Mouse (Mus musculus) thymus, postnatal 10 days (tissue): ENCODE results near the gene Tmem178b.

Experiments
- DNase-seq, 2 experiments: peaks; one replicate each; pipeline ENCODE4 v3.0.0; 2021; ENCODE audit warnings: low spot score in 2 of 2

Tmem178b gene

GRCm38 (mm10) chr6:40161381-40161780 is 288.3 kb downstream of the Tmem178b start:
- DNase-seq, result no peak

DNA sequence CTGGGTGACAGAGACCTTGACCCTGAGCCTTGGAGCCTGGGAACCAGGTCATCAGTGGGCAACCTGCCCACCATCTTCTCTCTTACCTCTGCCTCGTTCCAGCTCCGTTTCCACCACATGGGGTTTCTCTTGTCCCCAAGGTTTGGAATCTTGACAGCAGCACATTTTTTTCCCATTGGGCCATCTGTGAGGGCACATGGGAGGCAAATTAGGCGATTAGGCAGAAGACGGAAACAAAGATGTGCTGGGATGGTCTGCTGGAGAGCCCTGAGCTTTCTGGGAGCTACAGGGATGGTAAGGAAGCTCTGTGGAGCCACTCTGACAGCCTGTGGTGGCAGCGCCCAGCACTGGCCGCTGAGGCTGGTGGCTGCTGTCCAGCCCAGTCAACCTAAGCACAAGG is 300.5 kb downstream of the Tmem178b start:
- no peak for DNase-seq

DNA sequence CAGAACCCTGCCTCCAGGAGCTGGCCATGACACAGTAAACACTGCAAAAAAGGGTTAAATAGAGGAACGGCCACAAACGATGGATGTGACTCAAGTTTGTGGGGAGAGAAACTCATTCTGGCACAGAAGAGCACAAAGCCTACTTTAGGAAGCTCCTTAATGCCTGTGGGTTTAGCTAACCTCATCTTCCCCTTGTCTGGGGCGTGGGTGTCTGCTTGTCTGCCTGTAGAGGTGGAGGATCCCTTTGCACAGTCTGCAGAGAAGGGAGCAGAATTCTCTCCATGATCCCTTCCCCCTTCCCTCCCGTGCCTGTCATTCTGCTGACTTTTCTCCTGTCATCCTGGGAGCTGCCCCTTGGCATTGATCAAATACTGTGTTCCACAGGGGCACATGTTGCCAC is 304.8 kb downstream of the Tmem178b start:
- no peak for DNase-seq

- DNase-seq, result no peak
Observed at GRCm38 (mm10) chr6:40180551-40180950, 307.5 kb downstream of the Tmem178b start.

- no peak for DNase-seq
Observed at GRCm38 (mm10) chr6:40200661-40201060, 327.6 kb downstream of the Tmem178b start.

DNA sequence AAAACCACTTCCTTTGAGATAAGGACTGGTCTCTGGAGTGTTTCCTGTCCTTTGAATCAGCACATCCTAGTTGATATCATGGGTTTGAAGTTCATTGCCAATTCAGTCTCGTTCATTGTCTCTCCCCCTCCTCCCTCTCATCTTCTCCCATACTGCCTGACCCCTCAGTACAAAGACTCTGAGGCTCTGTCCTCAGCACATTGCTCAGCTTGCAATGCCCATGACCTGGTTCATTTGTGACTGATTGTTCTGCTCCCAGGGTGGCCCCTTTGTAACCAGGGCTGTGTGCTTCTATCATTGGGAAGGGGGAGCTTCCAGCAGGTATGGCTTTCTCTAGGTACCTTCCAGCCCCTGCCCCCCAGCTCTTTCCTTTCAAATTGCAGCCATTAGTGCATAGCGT is 329.5 kb downstream of the Tmem178b start:
- DNase-seq, result no peak

GRCm38 (mm10) chr6:40205380-40205779 is 332.3 kb downstream of the Tmem178b start:
- DNase-seq, result no peak

- DNase-seq, result no peak
Observed at GRCm38 (mm10) chr6:40208014-40208413, 334.9 kb downstream of the Tmem178b start.

GRCm38 (mm10) chr6:40209172-40209571 is 336.1 kb downstream of the Tmem178b start:
- DNase-seq, result no peak

- no peak for DNase-seq
Observed at GRCm38 (mm10) chr6:40217154-40217553, 344.1 kb downstream of the Tmem178b start.

DNA sequence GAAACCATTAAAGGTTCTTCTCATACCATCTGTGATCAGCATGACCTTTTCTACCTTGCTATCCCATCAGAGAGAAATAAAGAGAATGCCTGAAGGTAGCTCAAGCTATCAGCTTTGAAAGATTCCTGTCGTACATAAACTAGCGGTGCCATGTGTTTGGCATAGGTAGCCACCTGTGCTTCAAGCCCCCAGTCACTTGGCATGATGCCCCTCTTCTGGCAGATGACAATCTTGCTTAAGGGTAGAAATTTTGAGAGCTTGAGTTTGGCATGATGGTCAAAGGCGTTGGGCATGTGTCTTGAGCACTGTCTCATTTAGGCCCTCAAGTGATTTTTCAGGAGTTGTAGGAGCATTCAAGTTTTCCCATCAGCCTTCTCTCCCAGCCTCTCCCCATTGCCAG is 344.6 kb downstream of the Tmem178b start:
- no peak for DNase-seq

GRCm38 (mm10) chr6:40220634-40221120 is 347.6 kb downstream of the Tmem178b start:
- DNase-seq, result no peak

- DNase-seq, result no peak
Observed at GRCm38 (mm10) chr6:40225585-40226280, 352.7 kb downstream of the Tmem178b start.

GRCm38 (mm10) chr6:40228981-40229380 is 355.9 kb downstream of the Tmem178b start:
- no peak for DNase-seq

DNA sequence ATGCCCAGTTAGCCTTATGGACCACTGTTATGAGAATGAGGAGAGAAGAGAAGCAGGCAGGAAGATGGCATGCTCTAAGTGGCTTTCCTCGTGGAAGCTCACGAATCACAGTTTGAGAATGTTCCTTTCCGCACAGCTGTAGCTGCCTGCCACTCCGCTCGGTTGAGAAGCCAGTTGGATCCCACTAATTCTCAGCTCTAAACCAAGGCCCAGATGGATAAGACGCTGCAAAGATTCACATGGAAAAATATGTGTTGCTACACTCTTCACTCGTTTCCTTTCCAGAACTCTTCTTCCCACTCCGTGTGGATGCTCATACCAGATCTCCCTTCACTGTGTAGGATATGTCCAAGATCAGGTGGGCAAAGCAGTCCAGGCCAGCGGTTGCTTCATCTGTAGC is 356.9 kb downstream of the Tmem178b start:
- no peak for DNase-seq

DNA sequence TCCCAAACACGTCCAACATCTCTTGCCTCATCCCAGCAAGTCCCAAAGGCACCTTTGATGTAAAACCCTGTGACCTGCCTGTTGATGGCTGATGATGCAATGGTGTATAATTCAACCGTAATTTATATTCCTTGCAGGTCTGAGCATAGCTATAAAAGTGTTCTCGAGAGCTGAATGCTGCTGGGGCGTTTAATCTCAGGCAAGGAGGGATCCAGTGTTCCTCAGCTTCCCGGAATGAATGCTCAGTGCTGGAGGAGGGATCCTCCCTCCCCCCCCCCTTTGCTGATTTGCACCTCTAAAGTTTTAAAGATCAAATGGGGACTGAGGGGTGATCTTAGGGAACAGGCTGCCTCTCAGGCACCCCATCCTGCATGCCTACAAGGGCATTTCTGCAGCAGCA is 361.0 kb downstream of the Tmem178b start:
- no peak for DNase-seq

DNA sequence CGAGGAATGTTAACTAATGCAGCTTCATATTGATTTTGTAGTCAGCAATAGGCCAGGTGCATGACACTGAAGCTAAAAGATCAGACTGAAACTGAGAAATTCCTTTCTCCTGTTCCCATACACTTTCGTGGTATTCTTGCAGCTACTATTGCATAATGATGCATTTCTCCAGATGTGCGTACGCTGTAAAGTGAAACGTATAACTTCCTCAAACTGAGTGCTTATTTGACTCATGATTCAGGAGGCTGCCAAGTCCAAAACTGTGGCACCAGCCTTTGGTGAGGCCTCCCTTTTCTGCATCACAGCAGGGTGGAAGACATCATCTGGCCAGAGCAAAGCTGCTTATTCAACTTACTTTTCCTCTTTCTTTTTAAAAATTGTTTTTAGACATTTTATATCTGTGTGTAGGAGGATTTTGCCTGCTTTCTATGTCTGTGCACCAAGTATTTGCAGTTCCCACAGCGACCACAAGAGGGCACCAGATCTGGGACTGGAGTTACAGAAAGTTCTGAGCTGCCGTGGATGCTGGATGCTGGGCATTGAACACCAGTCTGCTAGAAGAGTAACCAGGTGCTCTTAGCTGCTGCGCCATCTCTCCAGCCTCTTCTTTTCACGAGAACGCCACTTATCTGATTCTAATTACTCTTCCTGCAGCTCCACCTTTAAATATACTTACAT is 362.9 kb downstream of the Tmem178b start:
- peak; percentile 24 to 68 for DNase-seq

DNA sequence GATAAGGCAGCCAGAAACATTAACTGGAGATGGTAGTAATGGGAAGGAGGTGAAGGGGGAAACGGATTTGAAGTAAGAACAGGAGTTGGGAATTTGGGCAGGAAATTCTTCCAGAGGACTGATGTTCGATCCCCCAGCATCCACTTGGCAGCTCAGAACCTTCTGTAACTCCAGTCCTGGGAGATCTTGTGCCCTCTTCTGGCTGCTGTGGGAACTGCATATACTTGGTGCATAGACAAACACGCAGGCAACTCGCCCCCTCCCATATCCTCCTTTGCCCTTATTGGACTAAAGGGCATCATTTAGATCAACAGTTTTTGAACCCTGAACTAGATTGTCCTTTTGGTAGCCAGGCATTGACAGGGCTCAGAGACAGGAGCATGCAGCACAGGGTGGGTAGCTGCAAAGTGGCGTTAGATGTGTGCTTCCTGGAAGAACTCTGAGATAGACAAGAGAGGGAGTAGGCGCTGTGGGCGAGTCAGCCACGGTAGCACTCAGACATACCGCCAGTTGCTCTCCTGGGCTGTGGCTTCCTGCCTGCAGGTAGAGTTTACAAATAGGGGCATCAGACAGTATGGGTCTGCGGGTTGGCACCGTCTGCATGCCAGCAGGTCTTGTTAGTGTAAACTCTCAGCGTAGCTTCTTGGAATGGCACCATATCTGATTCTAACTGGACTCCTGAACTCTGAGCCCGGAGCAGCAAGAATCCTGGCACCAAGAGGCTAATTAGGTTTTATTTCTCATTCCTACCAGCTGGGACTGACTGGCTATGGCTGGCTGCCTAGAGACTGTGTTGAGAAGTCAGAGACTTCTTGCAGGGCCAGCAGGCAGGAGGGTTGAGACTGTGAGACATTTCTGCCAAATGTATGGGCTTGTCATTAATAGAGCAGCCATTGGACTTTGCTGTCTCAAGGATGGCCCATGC is 364.0 kb downstream of the Tmem178b start:
- DNase-seq, result peak; percentile 22 to 60

- DNase-seq, result no peak
Observed at GRCm38 (mm10) chr6:40238857-40239256, 365.8 kb downstream of the Tmem178b start.

DNA sequence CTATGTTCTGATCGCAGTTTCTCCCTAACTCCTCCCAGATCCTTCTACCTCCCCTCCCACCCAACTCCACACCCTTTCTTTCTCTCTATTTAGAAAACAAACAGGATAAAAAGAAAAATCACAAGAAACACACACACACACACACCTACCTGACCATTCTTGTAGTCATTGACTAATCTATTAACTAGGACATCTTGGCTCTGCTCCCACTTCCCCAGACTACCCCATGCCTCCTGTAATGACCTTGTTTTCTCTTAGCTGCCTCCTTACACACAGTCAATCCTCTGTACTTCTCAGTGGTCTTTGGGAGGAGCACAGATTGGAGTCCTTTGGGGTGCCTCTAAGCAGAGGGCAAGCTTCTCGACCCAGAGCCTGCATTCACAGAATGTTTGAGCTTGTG is 367.6 kb downstream of the Tmem178b start:
- DNase-seq, result no peak

GRCm38 (mm10) chr6:40247398-40247946 is 374.4 kb downstream of the Tmem178b start:
- DNase-seq, result no peak

GRCm38 (mm10) chr6:40249939-40250338 is 376.9 kb downstream of the Tmem178b start:
- DNase-seq, result no peak
